ENCODE assay signal across 8 mouse cellular contexts in genomic region chr4:45471654-45472556, GRCm38 (mm10).
DNase-seq lines count a peak whose midpoint lies in the region; ATAC-seq lines count a peak whose summit lies in the region.

No protein-coding gene starts in this region.

- intact Hi-C loops in heart, postnatal 14 days (cut with DNase I), result no loop called here
- intact Hi-C loops in left cerebral cortex, postnatal 36 days (cut with DNase I), result loop anchor here (5.0 kb wide), 2 partner anchors 35 to 55 kb away; no protein-coding TSS in a partner anchor

- H3K36me3 ChIP-seq in forebrain, embryonic 10.5 days (replicated peaks), result peaks cover 17% of the 10 kb centered on the region
- H3K36me3 ChIP-seq in forebrain, embryonic 11.5 days (ENCODE audit: control insufficient read depth, insufficient read depth, low read length), result no peaks in the 10 kb centered on the region
- peaks cover 21% of the 10 kb centered on the region for H3K36me3 ChIP-seq in embryonic facial prominence, embryonic 10.5 days (replicated peaks)
- H3K36me3 ChIP-seq in midbrain, embryonic 16.5 days (ENCODE audit: control insufficient read depth, insufficient read depth, low read length), result no peaks in the 10 kb centered on the region

- peak overlapping the region; percentile 6 for H3K27ac ChIP-seq in forebrain, embryonic 10.5 days
- no peak overlapping the region for H3K27ac ChIP-seq in forebrain, embryonic 11.5 days (ENCODE audit: low read depth, low read length)
- H3K27ac ChIP-seq in embryonic facial prominence, embryonic 10.5 days (replicated peaks), result peak overlapping the region; percentile 67
- H3K27ac ChIP-seq in midbrain, embryonic 16.5 days (ENCODE audit: low read length), result peak overlapping the region; percentile 34

- WGBS in forebrain, embryonic 10.5 days, result 69% methylated on average over 11 of the region's 11 CpGs
- WGBS in forebrain, embryonic 11.5 days, result 76% methylated on average over 11 of the region's 11 CpGs
- WGBS in embryonic facial prominence, embryonic 10.5 days, result 47% methylated on average over 11 of the region's 11 CpGs
- 70% methylated on average over 11 of the region's 11 CpGs for WGBS in midbrain, embryonic 16.5 days

- peaks cover 76% of the 10 kb centered on the region for H3K4me1 ChIP-seq in forebrain, embryonic 10.5 days
- peaks cover 6% of the 10 kb centered on the region for H3K4me1 ChIP-seq in forebrain, embryonic 11.5 days (replicated peaks; ENCODE audit: control insufficient read depth, insufficient read depth, low read length)
- peaks cover 81% of the 10 kb centered on the region for H3K4me1 ChIP-seq in embryonic facial prominence, embryonic 10.5 days
- peaks cover 18% of the 10 kb centered on the region for H3K4me1 ChIP-seq in midbrain, embryonic 16.5 days (ENCODE audit: control insufficient read depth, insufficient read depth, low read length)

- no peaks in the 10 kb centered on the region; the same call in 1 of the 2 replicates for H3K9me3 ChIP-seq in forebrain, embryonic 10.5 days
- H3K9me3 ChIP-seq in forebrain, embryonic 11.5 days (ENCODE audit: control insufficient read depth, low read length), result no peaks in the 10 kb centered on the region
- peaks cover 3% of the 10 kb centered on the region; the same call in 1 of the 2 replicates for H3K9me3 ChIP-seq in embryonic facial prominence, embryonic 10.5 days
- no peaks in the 10 kb centered on the region; the same call in 1 of the 2 replicates for H3K9me3 ChIP-seq in midbrain, embryonic 16.5 days (replicated peaks; ENCODE audit: control insufficient read depth, low read length, poor library complexity, severe bottlenecking)

- ATAC-seq in forebrain, embryonic 11.5 days (replicated peaks; ENCODE audit: low FRiP score), result no peak
- 0 out of 2 replicates have a peak, but pooled peaks have one; percentile 7 for ATAC-seq in midbrain, embryonic 16.5 days
- ATAC-seq in CD4-positive, CD25-positive, alpha-beta regulatory T cell, adult 4 months, result no peak

- H3K4me2 ChIP-seq in forebrain, embryonic 11.5 days (ENCODE audit: low read depth, low read length, severe bottlenecking), result no peak overlapping the region
- no peak overlapping the region for H3K4me2 ChIP-seq in midbrain, embryonic 16.5 days (ENCODE audit: low read length)

- H3K4me3 ChIP-seq in forebrain, embryonic 10.5 days, result no peak overlapping the region
- H3K4me3 ChIP-seq in forebrain, embryonic 11.5 days (ENCODE audit: low read depth, low read length), result no peak overlapping the region
- no peak overlapping the region for H3K4me3 ChIP-seq in embryonic facial prominence, embryonic 10.5 days
- no peak overlapping the region for H3K4me3 ChIP-seq in midbrain, embryonic 16.5 days (ENCODE audit: low read depth, low read length)

- no peak for DNase-seq in forebrain, embryonic 10.5 days (ENCODE audit: extremely low spot score, low spot score)
- DNase-seq in forebrain, embryonic 11.5 days (ENCODE audit: low spot score), result no peak
- no peak for DNase-seq in embryonic facial prominence, embryonic 10.5 days (ENCODE audit: low spot score)
- DNase-seq in heart, postnatal 14 days, result peak; percentile 56 to 61
- peak; percentile 47 to 61 for DNase-seq in left cerebral cortex, postnatal 36 days (ENCODE audit: low spot score in 2 of 2)
- no peak for DNase-seq in cerebellum, postnatal 4 days (ENCODE audit: low spot score in 2 of 2)

- no peak overlapping the region for H3K9ac ChIP-seq in forebrain, embryonic 11.5 days (ENCODE audit: low read length)
- no peak overlapping the region for H3K9ac ChIP-seq in midbrain, embryonic 16.5 days (ENCODE audit: low read depth, low read length)

- no peaks in the 10 kb centered on the region for H3K27me3 ChIP-seq in forebrain, embryonic 10.5 days (ENCODE audit: poor library complexity, severe bottlenecking)
- H3K27me3 ChIP-seq in forebrain, embryonic 11.5 days (ENCODE audit: control insufficient read depth, insufficient read depth, low read length), result no peaks in the 10 kb centered on the region
- H3K27me3 ChIP-seq in embryonic facial prominence, embryonic 10.5 days (replicated peaks; ENCODE audit: low read depth, poor library complexity, severe bottlenecking), result no peaks in the 10 kb centered on the region
- H3K27me3 ChIP-seq in midbrain, embryonic 16.5 days (ENCODE audit: control insufficient read depth, insufficient read depth, low read depth, low read length), result no peaks in the 10 kb centered on the region

Comparison
In these comparisons a context has a peak if more than half of its experiments do, and no peak if none do; other contexts are left out.
1. DNase-seq: peak in heart, postnatal 14 days (2 of 2) and left cerebral cortex, postnatal 36 days (2 of 2); none in forebrain, embryonic 10.5 days (single experiment), forebrain, embryonic 11.5 days (single experiment), embryonic facial prominence, embryonic 10.5 days (single experiment) and cerebellum, postnatal 4 days (0 of 2).